Mouse (Mus musculus): ENCODE measurements around the gene Sort1. TPM values are rescaled to one million over a fixed set of nuclear protein-coding genes. Genes with fewer than 3 reads are reported as not detected.

The Sort1 gene
- polyA plus RNA-seq, 1 experiment from 2014 or later, result 16.6 TPM

Other genes starting within 250 kb of the Sort1 start
- gene Gstm4, start 239.2 kb upstream of the Sort1 start, polyA plus RNA-seq (2014; fragmentation: Nextera tagmentation; extraction: Ambion mirVana), result 15.3 and 17.6 TPM in 2 replicates
- 27.1 and 39.0 TPM in 2 replicates for gene Ampd2, start 197.4 kb upstream of the Sort1 start, polyA plus RNA-seq (2014; fragmentation: Nextera tagmentation; extraction: Ambion mirVana)
- gene Gnat2, start 191.3 kb upstream of the Sort1 start, polyA plus RNA-seq (2014; fragmentation: Nextera tagmentation; extraction: Ambion mirVana), result 0.28 and 0.36 TPM in 2 replicates
- 157 and 172 TPM in 2 replicates for gene Gnai3, start 137.9 kb upstream of the Sort1 start, polyA plus RNA-seq (2014; fragmentation: Nextera tagmentation; extraction: Ambion mirVana)
- 1.0 and 1.5 TPM in 2 replicates for gene Gpr61, start 129.2 kb upstream of the Sort1 start, polyA plus RNA-seq (2014; fragmentation: Nextera tagmentation; extraction: Ambion mirVana)
- gene Amigo1, start 97.7 kb upstream of the Sort1 start, polyA plus RNA-seq (2014; fragmentation: Nextera tagmentation; extraction: Ambion mirVana), result 4.8 and 6.5 TPM in 2 replicates
- 2.4 and 2.9 TPM in 2 replicates for gene Cyb561d1, start 82.9 kb upstream of the Sort1 start, polyA plus RNA-seq (2014; fragmentation: Nextera tagmentation; extraction: Ambion mirVana)
- gene Atxn7l2, start 73.1 kb upstream of the Sort1 start, polyA plus RNA-seq (2014; fragmentation: Nextera tagmentation; extraction: Ambion mirVana), result 24.1 and 30.1 TPM in 2 replicates
- gene Sypl2, start 57.4 kb upstream of the Sort1 start, polyA plus RNA-seq (2014; fragmentation: Nextera tagmentation; extraction: Ambion mirVana), result 1.5 and 1.8 TPM in 2 replicates
- 295 and 324 TPM in 2 replicates for gene Psma5, start 27.2 kb upstream of the Sort1 start, polyA plus RNA-seq (2014; fragmentation: Nextera tagmentation; extraction: Ambion mirVana)
- not detected in 2 replicates for gene Mybphl, start 80.8 kb downstream of the Sort1 start, polyA plus RNA-seq (2014; fragmentation: Nextera tagmentation; extraction: Ambion mirVana)
- 32.6 and 42.0 TPM in 2 replicates for gene Psrc1, start 99.8 kb downstream of the Sort1 start, polyA plus RNA-seq (2014; fragmentation: Nextera tagmentation; extraction: Ambion mirVana)
- gene Celsr2, start 131.5 kb downstream of the Sort1 start, polyA plus RNA-seq (2014; fragmentation: Nextera tagmentation; extraction: Ambion mirVana), result 38.4 and 39.9 TPM in 2 replicates
- gene Sars, start 161.1 kb downstream of the Sort1 start, polyA plus RNA-seq (2014; fragmentation: Nextera tagmentation; extraction: Ambion mirVana), result 227 and 241 TPM in 2 replicates

All from forebrain, embryonic 14.5 days (tissue).